Mouse (Mus musculus) subcutaneous adipose tissue, adult 2 months (tissue): ENCODE measurements around the gene Olfr725. TPM values are rescaled to one million over a fixed set of nuclear protein-coding genes. Genes with fewer than 3 reads are reported as not detected.

Experiments used
- polyA plus RNA-seq: library from polyadenylated mRNA; depleted of rRNA; stranded (reverse); fragments of >200 nt; gene quantifications from 2 replicates; pipeline ENCODE4 v1.2.3, GENCODE M21; 2012; ENCODE audit warnings: low replicate concordance; rRNA removed

Olfr725 gene
- not detected in 2 replicates for polyA plus RNA-seq

GRCm38 (mm10) chr14:50040275-50040674 lies at the start of gene Olfr725:
Gene Olfr725, minus strand, starts transcription at chr14:50040375.

Other genes starting within 250 kb of the Olfr725 start
- not detected in 2 replicates for gene Olfr722, start 138.4 kb downstream of the Olfr725 start, polyA plus RNA-seq
- not detected in 2 replicates for gene Olfr723, start 108.6 kb downstream of the Olfr725 start, polyA plus RNA-seq
- gene Olfr724, start 77.1 kb downstream of the Olfr725 start, polyA plus RNA-seq: not detected in 2 replicates
- gene Olfr726, start 50.6 kb upstream of the Olfr725 start, polyA plus RNA-seq: not detected in 2 replicates
- not detected in 2 replicates for gene Olfr727, start 82.8 kb upstream of the Olfr725 start, polyA plus RNA-seq
- gene Olfr728, start 102.3 kb upstream of the Olfr725 start, polyA plus RNA-seq: not detected in 2 replicates
- not detected in 2 replicates for gene Olfr729, start 112.5 kb upstream of the Olfr725 start, polyA plus RNA-seq
- gene Olfr730, start 147.8 kb upstream of the Olfr725 start, polyA plus RNA-seq: 0.04 TPM in 1 of 2 replicates, not detected in the other
- not detected in 2 replicates for gene Olfr731, start 201.5 kb upstream of the Olfr725 start, polyA plus RNA-seq
- gene Olfr732, start 243.8 kb upstream of the Olfr725 start, polyA plus RNA-seq: 0.03 TPM in 1 of 2 replicates, not detected in the other